Mouse (Mus musculus) T-helper 17 cell (primary cell): ENCODE data around the gene Clptm1.

Source experiments
- in situ Hi-C, 2 experiments: fragments of 300-600 bp; cut with MboI, MseI; formaldehyde crosslinking; loops; 1 replicate in 1 of 2; 2 replicates in 1 of 2; pipeline ENCODE4 v1.15.1; 2025; ENCODE audit warnings: high pct_unique_total_duplicates in 2 of 2

Gene Clptm1

GRCm38 (mm10) chr7:19664955-19665841 lies at the start of gene Clptm1:
TSS of gene Clptm1 (minus strand) at chr7:19665033.
- in situ Hi-C loops: loop anchor here in 1 of 2 experiments (5.0 kb wide), 1 partner anchor 47 kb away; no protein-coding TSS in a partner anchor

GRCm38 (mm10) chr7:19713598-19713997 lies 48.8 kb upstream of the Clptm1 start:
- in situ Hi-C loops: loop anchor here in 1 of 2 experiments (5.0 kb wide), 1 partner anchor 46 kb away; the partner anchor contains the start of gene Clptm1

- in situ Hi-C loops: loop anchor here in 1 of 2 experiments (5.0 kb wide), 1 partner anchor 46 kb away; the partner anchor contains the start of gene Clptm1
Observed at GRCm38 (mm10) chr7:19713196-19713595, 48.4 kb upstream of the Clptm1 start.

DNA sequence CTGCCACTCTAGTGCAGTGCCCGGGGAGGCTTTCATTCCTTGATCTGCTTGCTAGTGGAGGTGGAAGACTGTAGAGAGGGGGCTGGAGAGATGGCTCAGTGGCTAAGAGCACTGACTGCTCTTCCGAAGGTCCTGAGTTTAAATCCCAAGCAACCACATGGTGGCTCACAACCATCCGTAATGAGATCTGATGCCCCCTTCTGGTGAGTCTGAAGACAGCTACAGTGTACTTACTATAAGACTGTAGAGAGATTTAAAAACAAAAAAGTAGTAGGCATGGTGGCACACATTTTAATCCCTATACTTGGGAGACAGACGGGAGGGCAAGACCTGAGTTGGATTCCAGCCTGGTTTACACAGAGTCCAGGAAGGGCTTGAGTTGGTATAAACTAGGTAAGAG lies 47.6 kb upstream of the Clptm1 start:
- in situ Hi-C loops: loop anchor here in 1 of 2 experiments (5.0 kb wide), 1 partner anchor 45 kb away; the partner anchor contains the start of gene Clptm1

GRCm38 (mm10) chr7:19710650-19711049 lies 45.8 kb upstream of the Clptm1 start:
- in situ Hi-C loops: loop anchor here in 1 of 2 experiments (5.0 kb wide), 1 partner anchor 43 kb away; the partner anchor contains the start of gene Clptm1

DNA sequence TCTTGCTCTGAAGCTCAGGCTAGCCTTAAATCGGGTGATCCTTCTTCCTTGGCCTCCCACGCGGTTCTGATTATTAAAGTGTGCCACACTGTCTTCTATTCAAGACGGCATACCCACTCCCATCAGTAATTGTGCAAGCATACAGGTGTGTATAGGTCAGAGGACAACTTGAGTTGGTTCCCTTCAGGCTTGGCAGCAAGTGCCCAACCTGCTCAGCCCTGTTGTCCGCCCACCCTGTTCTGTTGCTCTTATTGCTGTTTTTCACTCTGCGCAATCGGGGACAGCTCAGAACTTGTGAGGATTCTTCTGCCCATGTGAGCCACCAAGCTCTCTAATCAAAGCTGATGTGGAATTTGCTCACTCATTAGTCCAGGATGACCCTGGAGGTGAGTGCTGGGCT lies 40.4 kb upstream of the Clptm1 start:
- in situ Hi-C loops: no loop called here

DNA sequence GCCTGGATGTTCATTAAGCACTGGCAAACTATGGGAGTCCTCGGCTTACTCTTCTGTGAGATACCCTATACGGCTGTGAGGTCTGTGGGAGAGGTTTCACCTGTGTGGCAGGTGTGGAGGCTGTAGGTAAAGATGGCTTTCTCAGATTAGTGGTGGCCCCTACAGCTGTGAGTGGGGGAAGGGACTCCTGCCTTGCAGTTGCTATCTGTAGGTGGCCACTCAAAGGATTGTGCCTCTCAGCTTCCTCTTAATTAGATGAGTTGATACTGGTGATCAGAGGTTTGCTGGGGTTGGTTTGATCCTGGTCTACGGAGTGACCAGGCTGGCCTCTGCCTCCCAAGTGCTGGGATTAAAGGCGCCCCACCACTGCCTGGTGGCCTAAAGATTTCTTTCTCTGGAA lies 39.6 kb upstream of the Clptm1 start:
- in situ Hi-C loops: no loop called here

DNA sequence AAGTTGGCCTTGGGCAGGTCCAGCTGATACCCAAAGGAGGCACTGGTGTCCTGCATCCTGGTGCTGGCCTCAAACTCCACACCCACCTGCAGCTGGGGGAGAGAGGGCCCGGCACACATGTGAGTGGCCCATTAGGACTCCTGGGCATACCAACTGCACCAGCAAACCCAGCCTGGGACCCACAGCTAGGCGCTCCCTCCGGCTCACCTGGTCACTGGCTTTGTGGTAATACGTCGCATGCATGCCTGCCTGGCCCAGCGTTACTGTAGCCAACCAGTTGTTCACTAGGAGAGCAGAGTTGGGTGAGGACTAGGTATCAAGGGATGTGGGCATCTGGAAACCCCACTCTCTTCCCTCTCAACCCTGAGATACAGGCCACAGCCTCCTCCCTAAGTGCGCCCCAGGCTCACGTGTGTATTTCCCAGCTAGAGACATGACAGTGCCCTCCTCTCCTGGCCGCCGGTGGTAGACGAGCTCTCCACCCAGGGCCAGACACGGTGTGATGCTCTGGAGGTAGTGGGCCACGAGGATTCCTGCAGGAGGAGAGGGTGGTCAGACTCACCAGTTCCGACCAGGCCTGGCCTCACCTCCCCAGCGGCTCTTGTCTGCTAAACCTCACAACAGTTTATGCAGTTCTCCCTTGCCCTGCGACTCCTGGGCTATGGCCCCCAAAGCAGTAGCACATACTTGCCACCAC lies 38.2 kb upstream of the Clptm1 start:
- in situ Hi-C loops: no loop called here

DNA sequence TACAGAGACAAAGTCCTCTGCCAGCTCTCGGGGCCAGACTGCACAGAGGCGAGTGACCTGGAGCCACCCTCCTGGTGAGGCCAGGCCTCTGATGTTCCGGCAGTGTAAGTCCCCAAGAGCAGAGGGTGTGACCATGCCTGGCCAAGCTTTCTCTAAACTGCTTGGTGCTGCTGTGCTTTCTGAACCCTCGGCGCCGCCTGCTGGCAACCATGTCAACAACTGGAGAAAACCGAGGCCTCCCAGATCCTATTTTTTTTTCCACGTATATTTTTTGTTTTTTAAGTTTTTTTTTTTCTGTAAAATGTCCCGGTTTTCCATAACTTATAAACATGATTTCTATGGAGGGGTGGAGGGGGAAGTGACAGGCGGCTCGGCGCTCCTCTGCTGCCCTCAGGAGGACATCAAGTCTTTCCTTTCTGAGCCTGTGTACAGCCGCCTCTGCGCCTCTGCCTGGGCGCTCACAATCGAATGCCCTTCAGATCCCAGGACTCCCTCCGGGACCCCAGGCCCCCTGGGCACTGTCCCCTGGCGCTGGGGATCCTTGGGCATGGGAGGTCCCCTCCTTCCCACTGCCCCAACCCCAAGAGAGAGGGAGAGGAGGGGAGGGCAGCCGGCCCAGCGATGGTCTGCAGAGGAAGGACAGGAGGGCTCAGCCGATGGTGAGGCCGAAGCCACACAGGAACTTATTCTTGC lies 36.4 kb upstream of the Clptm1 start:
- in situ Hi-C loops: no loop called here

DNA sequence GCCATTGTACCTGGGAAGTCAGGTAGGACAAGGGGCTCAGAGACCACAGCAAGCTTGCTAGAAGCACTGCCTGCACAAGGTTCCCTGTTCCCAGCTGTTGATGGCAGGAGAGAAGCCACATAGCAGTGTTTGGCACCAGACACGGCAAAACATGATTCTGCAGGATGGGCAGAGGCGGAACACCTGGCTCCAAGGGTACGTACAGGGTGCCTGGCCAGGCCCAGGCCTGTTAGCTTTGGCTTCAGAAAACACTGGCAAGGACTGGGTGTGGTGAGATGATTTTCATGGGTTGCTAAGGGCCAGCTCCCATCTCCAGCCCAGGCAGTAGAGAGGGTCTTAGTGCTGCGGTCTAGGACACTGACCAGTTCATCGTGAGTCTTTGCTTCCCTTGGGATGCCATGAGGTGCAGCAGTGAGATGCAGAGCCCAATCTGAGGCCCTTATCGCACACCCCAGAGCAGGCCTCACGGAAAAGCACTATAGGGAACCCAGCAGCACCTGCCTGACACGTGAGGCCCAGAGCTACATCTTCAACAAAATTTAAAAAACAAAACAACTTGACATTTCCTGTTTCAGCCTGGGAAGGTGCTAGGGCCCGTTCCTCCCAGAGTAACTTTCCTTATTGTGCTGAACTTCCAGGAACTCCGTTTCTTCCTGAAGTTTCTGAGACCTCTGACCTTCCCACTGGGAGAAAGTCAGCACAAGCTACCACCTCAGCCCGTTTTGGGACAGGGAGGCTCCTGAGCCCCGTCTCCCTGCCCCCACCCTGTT lies 35.7 kb upstream of the Clptm1 start:
- in situ Hi-C loops: no loop called here

GRCm38 (mm10) chr7:19699827-19700148 lies 35.0 kb upstream of the Clptm1 start:
- in situ Hi-C loops: no loop called here

GRCm38 (mm10) chr7:19698907-19699826 lies 34.3 kb upstream of the Clptm1 start, which contains the start of gene Apoe:
TSS of gene Apoe (minus strand) at chr7:19699188.
- in situ Hi-C loops: no loop called here

DNA sequence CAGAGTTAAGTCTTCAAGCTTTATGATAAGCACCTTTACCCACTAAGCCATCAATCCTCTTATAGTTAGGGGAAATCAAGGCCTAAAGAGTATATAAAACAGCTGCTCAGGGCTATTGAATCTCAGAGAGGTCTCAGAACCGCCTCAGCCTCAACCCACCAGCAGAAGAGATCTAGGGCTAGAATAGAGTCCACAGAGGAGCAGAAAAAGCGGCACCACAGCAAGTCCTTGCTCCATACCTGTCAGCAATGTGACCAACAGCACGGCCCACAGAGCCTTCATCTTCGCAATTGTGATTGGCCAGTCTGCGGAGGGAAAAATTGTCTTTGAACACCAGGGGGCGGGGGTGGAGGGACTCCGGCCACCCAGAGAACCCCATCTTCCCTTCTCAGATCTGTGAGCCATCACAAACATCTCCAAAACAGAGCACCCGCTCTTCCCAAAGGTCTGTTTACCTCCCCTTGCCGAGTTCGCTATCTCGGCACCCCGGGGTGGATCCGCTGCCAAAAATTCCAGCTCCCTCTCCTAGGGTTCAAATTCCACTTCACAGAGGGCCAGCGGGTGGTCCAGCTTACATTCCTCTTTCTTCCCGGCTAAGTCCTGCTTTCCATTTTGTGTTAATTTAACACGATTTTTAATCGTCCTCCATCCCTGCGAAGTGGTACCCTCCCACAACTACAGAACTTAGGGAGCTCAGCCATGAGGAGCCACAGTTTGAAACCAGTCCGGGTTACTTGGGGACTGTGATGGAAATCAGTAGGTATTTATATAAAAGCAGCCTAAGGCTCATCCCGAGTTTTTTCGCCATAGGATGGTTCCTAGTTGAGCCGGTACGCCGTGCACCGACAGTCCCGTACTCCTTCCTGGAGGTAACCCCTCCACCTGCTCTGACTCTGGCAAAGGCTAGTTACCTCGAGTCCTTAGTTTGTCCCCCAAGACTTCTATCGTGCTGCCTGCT lies 33.4 kb upstream of the Clptm1 start:
- in situ Hi-C loops: no loop called here

DNA sequence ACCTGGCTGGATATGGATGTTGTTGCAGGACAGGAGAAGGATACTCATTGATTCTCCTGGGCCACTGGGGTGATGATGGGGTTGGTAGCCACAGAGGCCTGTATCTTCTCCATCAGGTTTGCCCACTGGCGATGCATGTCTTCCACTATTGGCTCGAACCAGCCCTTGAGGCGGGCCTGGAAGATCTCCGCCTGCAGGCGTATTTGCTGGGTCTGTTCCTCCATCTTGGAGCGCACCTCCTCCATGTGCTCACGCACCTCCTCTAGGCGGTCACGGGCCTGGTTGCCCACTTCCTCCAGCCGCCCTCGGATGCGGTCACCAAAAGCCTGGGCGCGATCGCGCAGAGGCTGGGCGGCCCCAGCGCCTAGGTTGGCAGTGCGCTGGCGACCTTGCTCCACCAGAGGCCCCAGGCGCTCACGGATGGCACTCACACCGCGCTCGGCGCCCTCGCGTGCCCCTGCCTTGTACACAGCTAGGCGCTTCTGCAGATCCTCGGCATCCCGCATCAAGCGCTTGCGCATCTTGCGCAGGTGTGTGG lies 31.6 kb upstream of the Clptm1 start:
- in situ Hi-C loops: no loop called here

DNA sequence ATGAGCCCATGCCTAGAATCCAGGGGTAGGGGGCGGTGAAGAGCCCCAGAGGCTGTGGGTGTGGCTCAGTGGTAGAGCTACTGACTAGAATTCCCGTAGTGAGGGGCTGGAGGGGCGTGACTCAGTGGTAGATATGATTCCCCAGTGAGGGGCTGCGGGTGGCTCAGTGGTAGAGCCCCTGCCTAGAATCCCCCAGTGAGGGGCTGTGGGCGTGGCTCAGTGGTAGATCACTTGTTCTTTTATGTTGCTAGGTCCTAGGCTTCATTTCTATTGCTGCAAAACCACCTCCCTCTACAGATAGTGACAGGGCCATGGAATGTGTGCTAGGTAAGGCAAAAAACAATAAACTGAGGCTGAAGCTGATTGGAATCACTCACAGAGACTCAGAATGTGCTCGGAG lies 31.0 kb upstream of the Clptm1 start:
- in situ Hi-C loops: no loop called here

DNA sequence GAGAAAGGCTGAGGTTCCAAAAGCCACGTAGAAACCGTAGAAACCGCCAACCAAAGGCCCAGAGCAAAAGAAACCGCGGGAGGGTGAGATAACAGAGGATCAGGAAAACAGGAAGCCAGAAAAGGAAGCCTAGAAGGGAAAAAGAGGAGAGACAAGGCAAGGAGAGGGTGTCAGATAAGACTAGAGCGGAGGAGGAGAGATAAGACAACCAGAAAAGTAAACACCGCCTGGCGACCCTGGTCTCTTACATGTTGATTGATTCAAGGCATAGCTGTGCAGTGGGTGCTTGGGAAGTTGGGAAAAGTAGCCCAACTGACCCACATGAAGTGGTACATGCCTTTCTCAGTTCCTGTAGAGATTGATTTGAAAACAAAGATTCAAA lies 30.4 kb upstream of the Clptm1 start:
- in situ Hi-C loops: no loop called here

- in situ Hi-C loops: no loop called here
Observed at GRCm38 (mm10) chr7:19694336-19695212, 29.7 kb upstream of the Clptm1 start.

- in situ Hi-C loops: no loop called here
Observed at GRCm38 (mm10) chr7:19693421-19693820, 28.6 kb upstream of the Clptm1 start.
